Mouse (Mus musculus) myocyte (in vitro differentiated cells): ENCODE measurements around the gene Camta1. TPM values are rescaled to one million over a fixed set of nuclear protein-coding genes. Genes with fewer than 3 reads are reported as not detected.

Source experiments
- H3K27me3 ChIP-seq: one replicate; pipeline ENCODE4 v1.6.1; 2011; ENCODE audit not compliant: control insufficient read depth, insufficient read depth, insufficient read length
- H3K36me3 ChIP-seq: one replicate; pipeline ENCODE4 v1.6.1; 2011; ENCODE audit not compliant: control insufficient read depth, insufficient read depth
- H3K4me2 ChIP-seq: one replicate; pipeline ENCODE4 v1.6.1; 2011; ENCODE audit warnings: low read depth, control low read depth
- H3K4me3 ChIP-seq: one replicate; pipeline ENCODE4 v1.5.1; 2011; ENCODE audit warnings: mild to moderate bottlenecking, control low read depth, moderate library complexity
- H3K79me2 ChIP-seq: one replicate; pipeline ENCODE4 v1.6.1; 2011; ENCODE audit not compliant: control insufficient read depth, insufficient read depth
- H3ac ChIP-seq: one replicate; pipeline ENCODE4 v1.6.1; 2011; ENCODE audit not compliant: control insufficient read depth, insufficient read length
- CEBPB ChIP-seq: IDR thresholded peaks from 2 replicates; pipeline ENCODE4 v1.6.1; 2011; ENCODE audit warnings: mild to moderate bottlenecking, moderate library complexity; ENCODE audit not compliant: poor library complexity, insufficient read depth, severe bottlenecking
- E2F4 ChIP-seq: IDR thresholded peaks from one replicate; pipeline ENCODE4 v1.6.1; 2011; ENCODE audit warnings: mild to moderate bottlenecking, control low read depth, moderate library complexity; ENCODE audit not compliant: insufficient read depth
- MAX ChIP-seq: IDR thresholded peaks from one replicate; pipeline ENCODE4 v1.6.1; 2011; ENCODE audit warnings: low read depth, mild to moderate bottlenecking, control low read depth
- MYOD1 ChIP-seq, 3 experiments: IDR thresholded peaks; one replicate each; pipeline ENCODE4 v1.6.1; 2011; ENCODE audit warnings: control low read depth in 2 of 3, low read depth in 2 of 3, mild to moderate bottlenecking in 2 of 3, moderate library complexity in 1 of 3; ENCODE audit not compliant: insufficient read length in 2 of 3, control insufficient read depth in 1 of 3
- MYOG ChIP-seq, 3 experiments: IDR thresholded peaks; one replicate each; pipeline ENCODE4 v1.6.1; 2011; ENCODE audit warnings: control low read depth in 2 of 3, low read depth in 2 of 3, mild to moderate bottlenecking in 2 of 3; ENCODE audit not compliant: insufficient read length in 2 of 3, control insufficient read depth in 1 of 3, insufficient read depth in 1 of 3
- POLR2A ChIP-seq: IDR thresholded peaks from one replicate; pipeline ENCODE4 v1.6.1; 2011; ENCODE audit warnings: low read depth, mild to moderate bottlenecking, control low read depth, moderate library complexity; ENCODE audit not compliant: insufficient read length
- POLR2AphosphoS2 ChIP-seq: IDR thresholded peaks from one replicate; pipeline ENCODE4 v1.6.1; 2011; ENCODE audit warnings: low read depth, control low read depth; ENCODE audit not compliant: insufficient read length
- REST ChIP-seq: IDR thresholded peaks from one replicate; pipeline ENCODE4 v1.6.1; 2011; ENCODE audit warnings: mild to moderate bottlenecking, control low read depth, moderate library complexity; ENCODE audit not compliant: insufficient read depth, insufficient read length
- SRF ChIP-seq: IDR thresholded peaks from one replicate; pipeline ENCODE4 v1.6.1; 2011; ENCODE audit warnings: low read depth; ENCODE audit not compliant: control insufficient read depth, insufficient read length
- TCF12 ChIP-seq: IDR thresholded peaks from one replicate; pipeline ENCODE4 v1.6.1; 2011; ENCODE audit warnings: mild to moderate bottlenecking, control low read depth; ENCODE audit not compliant: poor library complexity, insufficient read depth, severe bottlenecking
- TCF3 ChIP-seq: IDR thresholded peaks from one replicate; pipeline ENCODE4 v1.6.1; 2011; ENCODE audit warnings: low read depth, control low read depth; ENCODE audit not compliant: insufficient read length
- USF1 ChIP-seq: IDR thresholded peaks from one replicate; pipeline ENCODE4 v1.6.1; 2011; ENCODE audit warnings: low read depth, mild to moderate bottlenecking, control low read depth, moderate library complexity
- polyA plus RNA-seq: library from polyadenylated mRNA; unstranded; fragments of >200 nt; fragmentation: generic; extraction: Trizol; gene quantifications from one replicate; pipeline ENCODE4 v1.2.1, GENCODE M21; 2012; ENCODE audit warnings: missing spikeins

The Camta1 gene
- polyA plus RNA-seq, 1 experiment: 40.6 TPM

DNA sequence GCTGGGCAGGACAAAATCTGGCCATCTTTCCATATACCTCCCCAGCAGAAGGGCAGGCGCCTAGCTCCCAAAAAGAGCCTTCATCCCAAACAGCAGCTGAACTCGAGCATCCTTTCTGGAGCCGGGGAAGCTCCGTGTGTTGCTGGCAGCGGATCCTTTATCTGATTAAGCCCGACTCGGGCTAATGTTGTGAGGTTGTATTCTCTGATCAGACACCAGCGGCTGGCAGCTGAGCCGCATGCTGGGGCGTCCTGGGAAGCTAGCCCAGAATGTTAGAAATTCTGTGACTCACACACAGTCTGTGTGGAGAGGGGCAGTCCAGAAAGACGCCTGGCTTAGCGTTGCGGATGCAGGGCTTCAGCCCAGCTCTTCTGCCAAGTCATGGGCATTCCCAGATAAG lies 586.4 kb downstream of the Camta1 start:
- H3ac ChIP-seq: no peak overlapping the region
- H3K4me3 ChIP-seq: no peak overlapping the region
- no peaks in the 10 kb centered on the region for H3K36me3 ChIP-seq
- TF ChIP-seq TCF3 (no peak), USF1 (no peak), CEBPB (no peak), MYOD1 (IDR thresholded peaks at IDR 0.05; ENCODE audit: control insufficient read depth in 1 of 3, insufficient read length in 2 of 3, low read depth in 2 of 3) (peak in 1 of 3 experiments; percentile 22), MYOG (IDR thresholded peaks at IDR 0.05; ENCODE audit: control insufficient read depth in 1 of 3, insufficient read depth in 1 of 3, insufficient read length in 2 of 3, low read depth in 2 of 3) (no peak), SRF (no peak)
- H3K79me2 ChIP-seq: no peaks in the 10 kb centered on the region
- peak overlapping the region; percentile 30 for H3K4me2 ChIP-seq
- H3K27me3 ChIP-seq: peaks cover 25% of the 10 kb centered on the region

DNA sequence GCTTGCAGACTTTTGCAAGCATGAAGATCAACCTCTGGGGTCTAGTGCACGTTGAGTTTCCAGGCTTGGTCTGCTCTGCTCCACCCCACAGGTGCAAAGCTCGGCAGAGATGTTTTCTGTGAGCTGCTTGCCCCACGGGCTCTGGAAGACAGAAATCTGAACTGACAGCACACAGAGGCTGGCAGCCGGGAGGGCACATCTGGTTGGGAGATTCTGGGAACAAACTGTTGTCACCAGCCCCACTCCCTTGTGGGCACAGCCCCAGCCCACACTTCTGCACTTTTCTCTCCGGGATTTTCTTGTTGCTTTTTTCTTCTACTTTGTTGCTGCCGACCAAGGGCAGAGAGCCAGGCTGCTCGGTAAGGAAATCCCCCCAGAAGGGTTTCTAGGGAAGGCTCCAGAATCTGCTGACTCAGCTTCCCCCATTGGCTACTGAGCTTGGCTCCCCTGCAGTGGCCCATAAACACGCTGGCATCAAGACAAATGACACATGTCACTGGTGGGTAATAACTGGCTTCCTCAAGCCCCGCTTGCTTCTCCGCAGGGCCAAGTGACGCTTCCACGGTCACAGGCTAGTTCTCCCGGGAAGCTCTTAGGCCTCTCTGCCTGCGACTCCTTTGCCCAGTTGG lies 597.8 kb downstream of the Camta1 start:
- TF ChIP-seq CEBPB: no peak
- TF ChIP-seq POLR2A: no peak
- TF ChIP-seq TCF3: no peak
- no peak for TF ChIP-seq MYOG (IDR thresholded peaks at IDR 0.05; ENCODE audit: control insufficient read depth in 1 of 3, insufficient read depth in 1 of 3, insufficient read length in 2 of 3, low read depth in 2 of 3)
- no peak for TF ChIP-seq MAX
- no peak for TF ChIP-seq REST
- no peak for TF ChIP-seq TCF12
- TF ChIP-seq E2F4: no peak
- no peak for TF ChIP-seq SRF
- TF ChIP-seq MYOD1 (IDR thresholded peaks at IDR 0.05; ENCODE audit: control insufficient read depth in 1 of 3, insufficient read length in 2 of 3, low read depth in 2 of 3): no peak
- no peak for TF ChIP-seq USF1
- TF ChIP-seq POLR2AphosphoS2: no peak
- Histone ChIP-seq H3K27me3 (peaks cover 42% of the 10 kb centered on the region), H3ac (no peak overlapping the region), H3K79me2 (no peaks in the 10 kb centered on the region), H3K4me2 (no peak overlapping the region), H3K4me3 (no peak overlapping the region), H3K36me3 (no peaks in the 10 kb centered on the region)

DNA sequence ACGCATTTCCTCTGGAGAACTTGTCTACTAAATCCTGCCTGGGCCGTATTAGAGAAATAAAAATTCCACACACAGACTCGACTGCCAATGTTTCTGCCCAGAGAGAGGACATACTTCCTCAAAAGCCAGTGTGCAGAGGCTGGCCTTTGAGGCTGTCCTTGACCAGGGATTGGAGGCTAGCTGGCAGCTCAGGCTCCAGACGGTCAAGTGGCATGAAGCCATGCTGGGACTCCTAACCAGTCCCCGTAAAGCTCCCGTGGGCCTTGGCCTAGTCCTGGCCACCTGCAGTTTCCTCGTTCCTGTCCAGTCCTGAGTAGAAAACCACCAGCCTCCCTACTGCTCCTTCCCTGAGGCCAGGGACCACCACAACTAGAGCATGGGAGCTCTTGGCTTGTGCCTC lies 598.6 kb downstream of the Camta1 start:
- Histone ChIP-seq H3K36me3 (no peaks in the 10 kb centered on the region), H3K79me2 (no peaks in the 10 kb centered on the region), H3K4me3 (no peak overlapping the region), H3K4me2 (no peak overlapping the region), H3K27me3 (peaks cover 44% of the 10 kb centered on the region), H3ac (no peak overlapping the region)
- TF ChIP-seq CEBPB (no peak), USF1 (no peak), TCF3 (no peak), MYOD1 (IDR thresholded peaks at IDR 0.05; ENCODE audit: control insufficient read depth in 1 of 3, insufficient read length in 2 of 3, low read depth in 2 of 3) (no peak), TCF12 (no peak), E2F4 (no peak), MYOG (IDR thresholded peaks at IDR 0.05; ENCODE audit: control insufficient read depth in 1 of 3, insufficient read depth in 1 of 3, insufficient read length in 2 of 3, low read depth in 2 of 3) (no peak), POLR2AphosphoS2 (no peak), SRF (no peak), POLR2A (no peak), REST (no peak), MAX (no peak)

DNA sequence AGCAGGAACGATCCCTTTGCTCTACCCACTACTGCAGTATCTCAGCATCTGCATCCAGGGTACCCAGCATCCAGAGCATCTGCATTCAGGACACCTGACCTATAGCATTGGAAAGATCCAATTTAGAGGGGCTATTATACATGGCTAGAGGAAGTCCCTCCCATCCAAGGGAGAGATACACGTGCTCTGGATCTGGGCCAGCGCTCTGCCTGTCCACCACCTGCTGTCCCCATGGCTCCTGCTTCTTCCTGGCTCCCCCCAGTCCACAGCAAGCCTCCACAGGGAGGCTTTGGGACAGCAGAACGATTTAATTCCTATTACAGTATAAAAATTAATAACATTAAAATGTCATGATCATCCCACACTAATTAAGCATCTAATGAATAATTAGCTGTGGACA lies 605.1 kb downstream of the Camta1 start:
- no peak overlapping the region for H3K4me2 ChIP-seq
- H3ac ChIP-seq: no peak overlapping the region
- H3K4me3 ChIP-seq: no peak overlapping the region
- no peak for TF ChIP-seq POLR2A
- no peak for TF ChIP-seq SRF
- TF ChIP-seq E2F4: no peak
- no peak for TF ChIP-seq MYOD1 (IDR thresholded peaks at IDR 0.05; ENCODE audit: control insufficient read depth in 1 of 3, insufficient read length in 2 of 3, low read depth in 2 of 3)
- no peak for TF ChIP-seq TCF12
- no peak for TF ChIP-seq USF1
- no peak for TF ChIP-seq MYOG (IDR thresholded peaks at IDR 0.05; ENCODE audit: control insufficient read depth in 1 of 3, insufficient read depth in 1 of 3, insufficient read length in 2 of 3, low read depth in 2 of 3)
- no peak for TF ChIP-seq REST
- no peak for TF ChIP-seq TCF3
- TF ChIP-seq POLR2AphosphoS2: no peak
- TF ChIP-seq MAX: no peak
- TF ChIP-seq CEBPB: no peak
- H3K27me3 ChIP-seq: peaks cover 29% of the 10 kb centered on the region
- H3K36me3 ChIP-seq: no peaks in the 10 kb centered on the region
- no peaks in the 10 kb centered on the region for H3K79me2 ChIP-seq

DNA sequence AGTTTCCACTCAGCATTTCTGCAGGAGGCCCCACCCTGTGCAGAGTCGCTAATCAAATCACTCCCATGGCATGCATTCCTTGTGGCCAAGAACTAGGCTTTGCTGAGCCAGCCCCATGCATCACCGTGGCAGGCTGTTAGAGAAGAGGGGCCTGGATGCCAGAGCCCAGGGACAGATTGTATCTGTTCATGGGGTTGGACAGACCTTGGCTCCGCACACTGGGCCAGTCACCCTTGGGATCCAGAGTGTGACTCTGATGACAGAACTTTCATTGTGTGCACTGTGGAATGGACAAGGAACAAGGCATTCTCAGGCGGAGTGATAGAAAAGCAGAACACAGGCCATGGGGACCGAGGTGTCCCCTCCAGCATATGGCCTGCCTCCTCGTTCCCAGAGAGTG lies 610.9 kb downstream of the Camta1 start:
- H3K36me3 ChIP-seq: no peaks in the 10 kb centered on the region
- H3K27me3 ChIP-seq: peaks cover 11% of the 10 kb centered on the region
- H3K4me3 ChIP-seq: no peak overlapping the region
- H3K4me2 ChIP-seq: no peak overlapping the region
- H3ac ChIP-seq: no peak overlapping the region
- H3K79me2 ChIP-seq: no peaks in the 10 kb centered on the region
- TF ChIP-seq MYOD1 (IDR thresholded peaks at IDR 0.05; ENCODE audit: control insufficient read depth in 1 of 3, insufficient read length in 2 of 3, low read depth in 2 of 3) (no peak), SRF (no peak), MAX (no peak)
